9 mouse cellular contexts compared by ENCODE assay signal in the genomic region with DNA sequence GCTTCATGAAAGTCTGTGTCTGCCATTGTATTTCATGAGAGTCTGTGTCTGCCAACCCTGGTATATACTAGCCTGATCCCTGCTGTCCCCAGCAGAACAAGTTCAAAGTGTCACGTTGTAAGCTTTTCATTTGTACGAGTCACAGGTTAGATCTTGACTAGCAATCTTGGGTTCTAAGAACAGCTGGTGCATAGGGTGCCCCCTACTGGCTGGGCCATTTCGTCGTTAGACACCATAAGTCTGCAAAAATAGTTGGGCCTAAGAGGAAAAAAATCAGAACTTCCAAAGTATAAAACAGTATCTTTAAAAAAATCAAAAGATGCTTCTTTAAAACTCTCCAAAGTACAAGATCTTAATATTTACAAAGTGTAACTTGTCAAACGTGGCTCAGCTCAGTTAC. TPM values are rescaled to one million over a fixed set of nuclear protein-coding genes. Genes with fewer than 3 reads are reported as not detected.
DNase-seq lines count a peak whose midpoint lies in the region; ATAC-seq and TF ChIP-seq lines count a peak whose summit lies in the region.
"Had no signal": no experiment of that assay in that cellular context is flagged by ENCODE, and none has a peak within 500 bp of the region (broad histone marks: within the 10 kb centered on the region; RNA-seq: fewer than 3 reads in every experiment).

No protein-coding gene starts in this region.

- H3K4me1 ChIP-seq in kidney, postnatal 0 days (replicated peaks; ENCODE audit: insufficient read depth, low read length), result no peaks in the 10 kb centered on the region; the same call in 1 of the 2 replicates
- H3K4me1 ChIP-seq in kidney, embryonic 16.5 days (ENCODE audit: insufficient read depth, low read length), result peaks cover 5% of the 10 kb centered on the region; the same call in 1 of the 2 replicates
- H3K4me1 ChIP-seq in ES-Bruce4 (ENCODE audit: control insufficient read depth, insufficient read depth, low read length), result peaks cover 4% of the 10 kb centered on the region
- H3K4me1 ChIP-seq in hindbrain, embryonic 16.5 days (ENCODE audit: control insufficient read depth, insufficient read depth, low read depth, low read length), result no peaks in the 10 kb centered on the region

- DNase-seq in kidney, postnatal 0 days (ENCODE audit: low spot score), result no peak
- peak; percentile 39 for DNase-seq in adrenal gland, postnatal 14 days
- no peak for DNase-seq in frontal cortex, postnatal 14 days (ENCODE audit: low spot score in 2 of 2)
- DNase-seq in right cerebral cortex, postnatal 4 days, result no peak

- ATAC-seq in kidney, postnatal 0 days (replicated peaks; ENCODE audit: low FRiP score, low read depth), result no peak
- no peak for ATAC-seq in kidney, embryonic 16.5 days (ENCODE audit: low FRiP score, low TSS enrichment)
- ATAC-seq in megakaryocyte-erythroid progenitor cell, adult 5-6 weeks (replicated peaks; ENCODE audit: low FRiP score, low TSS enrichment, poor library complexity, severe bottlenecking), result 0 out of 2 replicates have a peak, but pooled peaks have one; percentile 41
- ATAC-seq in hindbrain, embryonic 16.5 days, result no peak

- H3K36me3 ChIP-seq in kidney, postnatal 0 days (ENCODE audit: insufficient read depth, low read length), result no peaks in the 10 kb centered on the region
- no peaks in the 10 kb centered on the region for H3K36me3 ChIP-seq in kidney, embryonic 16.5 days (ENCODE audit: insufficient read depth, low read length)
- no peaks in the 10 kb centered on the region for H3K36me3 ChIP-seq in ES-Bruce4 (ENCODE audit: control insufficient read depth, insufficient read depth, low read length, poor library complexity, severe bottlenecking)
- H3K36me3 ChIP-seq in hindbrain, embryonic 16.5 days (ENCODE audit: control insufficient read depth, insufficient read depth, low read length), result no peaks in the 10 kb centered on the region

- no peaks in the 10 kb centered on the region for H3K9me3 ChIP-seq in kidney, postnatal 0 days (replicated peaks; ENCODE audit: low read length)
- H3K9me3 ChIP-seq in kidney, embryonic 16.5 days (ENCODE audit: low read length), result no peaks in the 10 kb centered on the region
- H3K9me3 ChIP-seq in ES-Bruce4 (replicated peaks; ENCODE audit: control insufficient read depth, insufficient read depth, low read length, poor library complexity, severe bottlenecking), result no peaks in the 10 kb centered on the region
- no peaks in the 10 kb centered on the region for H3K9me3 ChIP-seq in hindbrain, embryonic 16.5 days (ENCODE audit: control insufficient read depth, low read length)

- no peak overlapping the region for H3K9ac ChIP-seq in kidney, postnatal 0 days (ENCODE audit: low read depth, low read length)
- no peak overlapping the region for H3K9ac ChIP-seq in kidney, embryonic 16.5 days (replicated peaks; ENCODE audit: low read length)
- H3K9ac ChIP-seq in ES-Bruce4 (ENCODE audit: low read depth, poor library complexity, severe bottlenecking), result no peak overlapping the region
- no peak overlapping the region for H3K9ac ChIP-seq in hindbrain, embryonic 16.5 days (ENCODE audit: low read depth, low read length)

- H3K27me3 ChIP-seq in kidney, postnatal 0 days (ENCODE audit: insufficient read depth, low read length), result no peaks in the 10 kb centered on the region
- no peaks in the 10 kb centered on the region for H3K27me3 ChIP-seq in kidney, embryonic 16.5 days (ENCODE audit: insufficient read depth, low read length)
- H3K27me3 ChIP-seq in ES-Bruce4 (ENCODE audit: control insufficient read depth, insufficient read depth, low read length, poor library complexity, severe bottlenecking), result no peaks in the 10 kb centered on the region
- no peaks in the 10 kb centered on the region for H3K27me3 ChIP-seq in hindbrain, embryonic 16.5 days (replicated peaks; ENCODE audit: control insufficient read depth, insufficient read depth, low read length)

- no peak overlapping the region for H3K27ac ChIP-seq in kidney, postnatal 0 days
- H3K27ac ChIP-seq in kidney, embryonic 16.5 days (ENCODE audit: low read length), result no peak overlapping the region
- no peak overlapping the region for H3K27ac ChIP-seq in ES-Bruce4 (ENCODE audit: insufficient read depth, low read length)
- H3K27ac ChIP-seq in hindbrain, embryonic 16.5 days (ENCODE audit: low read depth, low read length), result no peak overlapping the region

- TF ChIP-seq POLR2A in ES-Bruce4 (IDR thresholded peaks at IDR 0.05; ENCODE audit: insufficient read depth, low read length), result no peak

- TF ChIP-seq CTCF in kidney, postnatal 0 days (IDR thresholded peaks at IDR 0.05; ENCODE audit: low read depth), result peak; percentile 53
- peak; percentile 24 for TF ChIP-seq CTCF in ES-Bruce4 (IDR thresholded peaks at IDR 0.05; ENCODE audit: low read depth, low read length)

- WGBS in kidney, postnatal 0 days, result 71% methylated on average over 5 of the region's 5 CpGs
- WGBS in kidney, embryonic 16.5 days, result 67% methylated on average over 5 of the region's 5 CpGs
- 69% methylated on average over 5 of the region's 5 CpGs for WGBS in hindbrain, embryonic 16.5 days

- H3K4me3 ChIP-seq in kidney, postnatal 0 days (replicated peaks; ENCODE audit: low read depth, low read length), result no peak overlapping the region
- no peak overlapping the region for H3K4me3 ChIP-seq in kidney, embryonic 16.5 days (ENCODE audit: low read length)
- H3K4me3 ChIP-seq in ES-Bruce4 (ENCODE audit: low read depth, low read length), result no peak overlapping the region
- no peak overlapping the region for H3K4me3 ChIP-seq in hindbrain, embryonic 16.5 days (ENCODE audit: low read length)
- H3K4me3 ChIP-seq: erythroblast, embryonic 14.5 days had no signal

- no peak overlapping the region for H3K4me2 ChIP-seq in kidney, postnatal 0 days (ENCODE audit: low read length)
- no peak overlapping the region for H3K4me2 ChIP-seq in kidney, embryonic 16.5 days (replicated peaks; ENCODE audit: low read depth, low read length)
- H3K4me2 ChIP-seq in hindbrain, embryonic 16.5 days (ENCODE audit: low read length), result no peak overlapping the region

- no peak for TF ChIP-seq EP300 in ES-Bruce4 (IDR thresholded peaks at IDR 0.05; ENCODE audit: insufficient read depth, low read depth, low read length)

RNA-seq across cellular contexts. Expression of gene Hrh2, which starts 50.5 kb away (rescaled TPM):
- polyA plus RNA-seq in kidney, postnatal 0 days (2015; fragmentation: Nextera tagmentation; extraction: Ambion mirVana), result 0.05 TPM in 1 of 2 replicates, not detected in the other
- polyA plus RNA-seq in kidney, embryonic 16.5 days (2015; fragmentation: Nextera tagmentation; extraction: Ambion mirVana), result 0.06 TPM in 1 of 2 replicates, not detected in the other
- not detected in 2 replicates for polyA plus RNA-seq in ES-Bruce4 (2011; ENCODE audit: insufficient read depth, insufficient read length, low read depth, missing spikeins)
- total RNA-seq in adrenal gland, postnatal 14 days (2021), result 0.63 and 1.5 TPM in 2 replicates
- 3.6 and 4.6 TPM in 2 replicates for total RNA-seq in megakaryocyte-erythroid progenitor cell, adult 5-6 weeks (2014; fragmentation: Nextera tagmentation)
- 1.6 and 2.2 TPM in 2 replicates for total RNA-seq in megakaryocyte-erythroid progenitor cell, adult 5-6 weeks (2017)
- polyA plus RNA-seq in hindbrain, embryonic 16.5 days (2015; fragmentation: Nextera tagmentation; extraction: Ambion mirVana), result 1.1 TPM in 2 replicates
- polyA plus RNA-seq: erythroblast, embryonic 14.5 days had no signal
